Mouse (Mus musculus): ENCODE results near the gene Dennd2c. TPM values are rescaled to one million over a fixed set of nuclear protein-coding genes. Genes with fewer than 3 reads are reported as not detected.
A peak's percentile ranks its signal among the peaks of the same experiment; 100 is the strongest.
"Not testable (repeated sequence)": the region's sequence is repeated elsewhere in the genome, so short reads cannot be mapped to it uniquely, and the experiment has no call there.

The Dennd2c gene
- polyA plus RNA-seq, 1 experiment from 2014 or later, result 8.6 TPM

GRCm38 (mm10) chr3:103196320-103196823 is 94.0 kb downstream of the Dennd2c start:
- no peaks in the 10 kb centered on the region for H3K27me3 ChIP-seq
- H3K4me3 ChIP-seq (replicated peaks), result peak overlapping the region; percentile 26
- H3K9me3 ChIP-seq (replicated peaks), result peaks cover 24% of the 10 kb centered on the region
- WGBS (ENCODE audit: insufficient replicate concordance), result 23% methylated on average over 7 of the region's 7 CpGs
- ATAC-seq (ENCODE audit: low read depth), result peak; percentile 99
- peaks cover 5% of the 10 kb centered on the region; the same call in 1 of the 2 replicates for H3K36me3 ChIP-seq
- H3K4me1 ChIP-seq (replicated peaks), result peaks cover 42% of the 10 kb centered on the region
- H3K9ac ChIP-seq, result peak overlapping the region; percentile 65
- H3K27ac ChIP-seq, result peak overlapping the region; percentile 92
- H3K4me2 ChIP-seq, result peak overlapping the region; percentile 56
- peak; percentile 68 for DNase-seq

DNA sequence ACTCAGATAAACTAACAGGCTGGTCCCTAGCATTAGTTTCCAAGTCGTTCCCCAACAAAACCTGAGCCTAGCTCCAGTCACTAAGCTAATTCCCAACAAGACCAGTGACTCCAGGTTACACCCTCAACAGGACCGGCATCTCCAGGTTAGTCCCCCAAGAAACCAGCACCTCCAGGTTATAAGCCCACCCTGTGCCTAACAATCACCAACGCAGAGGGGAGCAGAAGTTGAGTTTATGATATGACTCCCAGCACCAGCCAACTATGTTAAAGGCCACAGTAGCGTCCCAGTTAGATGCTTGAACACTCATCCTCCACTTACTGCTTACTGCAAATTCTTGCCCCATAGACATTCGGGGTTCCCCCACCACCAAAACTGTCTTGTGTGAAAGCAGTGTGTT is 97.0 kb downstream of the Dennd2c start:
- no peaks in the 10 kb centered on the region for H3K36me3 ChIP-seq
- no peak overlapping the region for H3K4me3 ChIP-seq (replicated peaks)
- peak overlapping the region; percentile 40 for H3K27ac ChIP-seq
- no peak overlapping the region for H3K4me2 ChIP-seq
- DNase-seq, result no peak
- ATAC-seq (ENCODE audit: low read depth), result no peak
- whole genome bisulfite sequencing (ENCODE audit: insufficient replicate concordance), result 78% methylated on average over 5 of the region's 5 CpGs
- H3K27me3 ChIP-seq, result no peaks in the 10 kb centered on the region
- H3K4me1 ChIP-seq (replicated peaks), result peaks cover 40% of the 10 kb centered on the region
- no peak overlapping the region for H3K9ac ChIP-seq
- 0 out of 2 replicates have a peak, but pooled peaks cover 6% of the 10 kb centered on the region for H3K9me3 ChIP-seq (replicated peaks)

DNA sequence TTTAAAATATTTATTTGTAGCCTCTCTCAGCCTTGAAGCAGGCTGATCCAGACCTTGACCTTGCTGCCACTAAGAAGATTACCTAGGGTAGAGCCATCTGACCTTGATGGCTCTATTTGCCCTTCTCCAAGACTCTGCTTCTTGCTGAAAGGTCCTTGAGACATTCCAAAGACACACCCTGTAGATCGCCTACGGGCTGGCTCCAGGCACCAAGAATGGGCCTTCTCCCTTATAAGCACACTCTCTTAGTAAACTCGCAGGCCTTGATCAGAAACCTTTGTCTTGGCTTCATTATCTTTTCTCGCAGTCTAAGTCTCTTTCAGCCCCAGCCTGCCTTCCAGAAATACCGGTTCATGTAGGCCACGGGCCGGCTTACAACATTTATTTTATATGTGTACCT is 98.7 kb downstream of the Dennd2c start:
- WGBS (ENCODE audit: insufficient replicate concordance), result 85% methylated on average over 7 of the region's 7 CpGs
- not testable (repeated sequence) for H3K9ac ChIP-seq; DNase-seq; ATAC-seq (ENCODE audit: low read depth); H3K4me2 ChIP-seq; H3K4me3 ChIP-seq (replicated peaks); H3K36me3 ChIP-seq; H3K27ac ChIP-seq; H3K9me3 ChIP-seq (replicated peaks); H3K27me3 ChIP-seq
- peaks cover 23% of the 10 kb centered on the region for H3K4me1 ChIP-seq (replicated peaks)

DNA sequence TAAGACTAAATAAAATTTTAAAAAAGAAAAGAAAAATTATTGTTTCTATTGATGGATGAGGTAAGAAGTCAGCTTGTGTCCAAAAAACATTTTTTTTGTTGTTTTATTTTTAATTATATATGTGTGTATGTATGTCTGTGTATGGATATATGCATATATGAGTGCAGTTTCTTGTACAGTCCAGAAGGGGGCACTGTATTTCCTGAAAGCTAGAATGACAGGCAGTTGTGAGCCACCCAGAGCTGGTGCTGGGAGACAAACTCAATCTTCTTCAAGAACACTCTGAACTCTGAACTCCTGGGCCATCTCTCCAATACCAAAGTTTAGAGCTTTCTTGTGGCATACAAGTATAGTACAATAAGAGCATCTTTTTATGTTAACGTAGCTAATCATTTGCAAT is 101.2 kb downstream of the Dennd2c start:
- H3K9me3 ChIP-seq (replicated peaks), result 0 out of 2 replicates have a peak, but pooled peaks cover 6% of the 10 kb centered on the region
- no peak overlapping the region for H3K27ac ChIP-seq
- no peak overlapping the region for H3K9ac ChIP-seq
- H3K4me2 ChIP-seq, result no peak overlapping the region
- H3K4me3 ChIP-seq (replicated peaks), result no peak overlapping the region
- 0 out of 2 replicates have a peak, but pooled peaks cover 6% of the 10 kb centered on the region for H3K4me1 ChIP-seq (replicated peaks)
- no peaks in the 10 kb centered on the region for H3K36me3 ChIP-seq
- no peaks in the 10 kb centered on the region for H3K27me3 ChIP-seq
- DNase-seq (no peak), ATAC-seq (ENCODE audit: low read depth) (no peak)
- WGBS (ENCODE audit: insufficient replicate concordance), result 96% methylated on average over 1 of the region's 1 CpGs

DNA sequence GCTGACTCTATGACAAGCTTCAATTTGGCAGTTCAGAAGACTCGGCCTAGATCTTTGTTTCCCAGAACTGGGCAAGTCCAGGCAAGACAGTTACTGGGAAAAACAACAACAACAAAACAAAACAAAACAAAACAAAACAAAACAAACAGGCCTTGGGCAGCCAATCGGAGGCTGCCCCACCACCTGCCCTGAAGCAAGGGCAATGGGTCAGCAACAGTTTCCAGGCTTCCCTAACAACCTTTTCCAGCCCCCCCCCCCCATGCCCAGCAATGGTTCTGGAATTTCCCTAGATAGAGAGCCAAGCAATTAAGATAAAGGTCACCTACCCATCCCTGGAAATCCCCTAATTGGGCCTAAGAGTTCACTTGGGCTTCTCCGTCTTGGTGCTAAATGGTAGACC is 102.0 kb downstream of the Dennd2c start:
- Histone ChIP-seq H3K27ac (no peak overlapping the region), H3K36me3 (no peaks in the 10 kb centered on the region), H3K9ac (no peak overlapping the region), H3K4me3 (replicated peaks) (no peak overlapping the region), H3K4me1 (replicated peaks) (0 out of 2 replicates have a peak, but pooled peaks cover 4% of the 10 kb centered on the region), H3K27me3 (no peaks in the 10 kb centered on the region), H3K4me2 (no peak overlapping the region), H3K9me3 (replicated peaks) (0 out of 2 replicates have a peak, but pooled peaks cover 6% of the 10 kb centered on the region)
- 82% methylated on average over 3 of the region's 3 CpGs for WGBS (ENCODE audit: insufficient replicate concordance)
- DNase-seq, result no peak
- no peak for ATAC-seq (ENCODE audit: low read depth)

DNA sequence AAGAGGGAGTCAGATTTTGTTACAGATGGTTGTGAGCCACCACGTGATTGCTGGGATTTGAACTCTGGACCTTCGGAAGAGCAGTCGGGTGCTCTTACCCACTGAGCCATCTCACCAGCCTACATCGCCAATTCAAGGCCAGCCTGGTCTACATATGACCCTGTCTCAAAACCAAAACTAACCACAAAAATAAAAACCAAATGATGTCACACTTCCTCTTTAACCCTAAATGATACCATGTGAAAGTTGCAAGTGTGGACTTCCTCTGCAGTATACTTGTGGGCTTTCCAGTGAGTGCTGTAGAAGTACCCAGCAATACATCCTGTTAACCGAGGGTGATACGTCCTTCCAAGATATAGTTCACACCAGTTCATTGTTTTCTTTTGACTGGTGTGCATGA is 104.0 kb downstream of the Dennd2c start:
- H3K27me3 ChIP-seq, result no peaks in the 10 kb centered on the region
- 0 out of 2 replicates have a peak, but pooled peaks cover 2% of the 10 kb centered on the region for H3K9me3 ChIP-seq (replicated peaks)
- peak overlapping the region; percentile 29; the same call in 1 of the 2 replicates for H3K27ac ChIP-seq
- ATAC-seq (ENCODE audit: low read depth), result peak; percentile 29; the same call in 1 of the 2 replicates
- no peak overlapping the region for H3K9ac ChIP-seq
- 0 out of 2 replicates have a peak, but pooled peaks cover 4% of the 10 kb centered on the region for H3K4me1 ChIP-seq (replicated peaks)
- no peak for DNase-seq
- H3K36me3 ChIP-seq, result no peaks in the 10 kb centered on the region
- H3K4me2 ChIP-seq, result no peak overlapping the region
- WGBS (ENCODE audit: insufficient replicate concordance), result 43% methylated on average over 6 of the region's 6 CpGs
- no peak overlapping the region for H3K4me3 ChIP-seq (replicated peaks)

- H3K9ac ChIP-seq, result no peak overlapping the region
- no peak for ATAC-seq (ENCODE audit: low read depth)
- no peak overlapping the region for H3K27ac ChIP-seq
- peaks cover 10% of the 10 kb centered on the region for H3K4me1 ChIP-seq (replicated peaks)
- no peaks in the 10 kb centered on the region for H3K36me3 ChIP-seq
- H3K4me3 ChIP-seq (replicated peaks), result no peak overlapping the region
- WGBS (ENCODE audit: insufficient replicate concordance), result 57% methylated on average over 5 of the region's 5 CpGs
- no peak for DNase-seq
- H3K27me3 ChIP-seq, result no peaks in the 10 kb centered on the region
- no peak overlapping the region for H3K4me2 ChIP-seq
- H3K9me3 ChIP-seq (replicated peaks), result 0 out of 2 replicates have a peak, but pooled peaks cover 2% of the 10 kb centered on the region
Observed at GRCm38 (mm10) chr3:103207749-103208148, 105.3 kb downstream of the Dennd2c start.

- no peak overlapping the region for H3K9ac ChIP-seq
- DNase-seq (no peak), ATAC-seq (ENCODE audit: low read depth) (no peak)
- no peak overlapping the region for H3K27ac ChIP-seq
- H3K9me3 ChIP-seq (replicated peaks), result 0 out of 2 replicates have a peak, but pooled peaks cover 2% of the 10 kb centered on the region
- no peak overlapping the region for H3K4me2 ChIP-seq
- no peak overlapping the region for H3K4me3 ChIP-seq (replicated peaks)
- 75% methylated on average over 2 of the region's 2 CpGs for WGBS (ENCODE audit: insufficient replicate concordance)
- peaks cover 14% of the 10 kb centered on the region for H3K4me1 ChIP-seq (replicated peaks)
- no peaks in the 10 kb centered on the region for H3K27me3 ChIP-seq
- no peaks in the 10 kb centered on the region for H3K36me3 ChIP-seq
Observed at GRCm38 (mm10) chr3:103208237-103208636, 105.8 kb downstream of the Dennd2c start.

GRCm38 (mm10) chr3:103211101-103211500 is 108.7 kb downstream of the Dennd2c start:
- Histone ChIP-seq H3K27me3 (no peaks in the 10 kb centered on the region), H3K36me3 (no peaks in the 10 kb centered on the region), H3K4me2 (no peak overlapping the region), H3K4me1 (replicated peaks) (peaks cover 15% of the 10 kb centered on the region), H3K4me3 (replicated peaks) (no peak overlapping the region), H3K9me3 (replicated peaks) (no peaks in the 10 kb centered on the region), H3K27ac (no peak overlapping the region), H3K9ac (no peak overlapping the region)
- 51% methylated on average over 2 of the region's 2 CpGs for WGBS (ENCODE audit: insufficient replicate concordance)
- ATAC-seq (ENCODE audit: low read depth) (no peak), DNase-seq (no peak)

- H3K4me1 ChIP-seq (replicated peaks), result peaks cover 15% of the 10 kb centered on the region
- no peak overlapping the region for H3K4me2 ChIP-seq
- 14% methylated on average over 1 of the region's 1 CpGs for WGBS (ENCODE audit: insufficient replicate concordance)
- DNase-seq, result no peak
- no peaks in the 10 kb centered on the region for H3K36me3 ChIP-seq
- no peaks in the 10 kb centered on the region for H3K9me3 ChIP-seq (replicated peaks)
- no peak overlapping the region for H3K4me3 ChIP-seq (replicated peaks)
- no peak overlapping the region for H3K27ac ChIP-seq
- no peaks in the 10 kb centered on the region for H3K27me3 ChIP-seq
- H3K9ac ChIP-seq, result no peak overlapping the region
- no peak for ATAC-seq (ENCODE audit: low read depth)
Observed at GRCm38 (mm10) chr3:103212142-103212541, 109.7 kb downstream of the Dennd2c start.

- no peaks in the 10 kb centered on the region for H3K9me3 ChIP-seq (replicated peaks)
- H3K9ac ChIP-seq, result no peak overlapping the region
- WGBS (ENCODE audit: insufficient replicate concordance), result 69% methylated on average over 5 of the region's 5 CpGs
- ATAC-seq (ENCODE audit: low read depth) (no peak), DNase-seq (no peak)
- no peak overlapping the region for H3K27ac ChIP-seq
- H3K4me1 ChIP-seq (replicated peaks), result peaks cover 11% of the 10 kb centered on the region
- no peaks in the 10 kb centered on the region for H3K36me3 ChIP-seq
- H3K27me3 ChIP-seq, result no peaks in the 10 kb centered on the region
- no peak overlapping the region for H3K4me2 ChIP-seq
- H3K4me3 ChIP-seq (replicated peaks), result no peak overlapping the region
Observed at GRCm38 (mm10) chr3:103213537-103213936, 111.1 kb downstream of the Dennd2c start.

Data from liver, embryonic 13.5 days (tissue).